Mouse (Mus musculus): ENCODE results near the gene Fbxo3. TPM values are rescaled to one million over a fixed set of nuclear protein-coding genes. Genes with fewer than 3 reads are reported as not detected.
"Not testable (repeated sequence)": the region's sequence is repeated elsewhere in the genome, so short reads cannot be mapped to it uniquely, and the experiment has no call there.

Fbxo3 gene
- polyA plus RNA-seq, 1 experiment from 2014 or later, result 46.3 TPM

DNA sequence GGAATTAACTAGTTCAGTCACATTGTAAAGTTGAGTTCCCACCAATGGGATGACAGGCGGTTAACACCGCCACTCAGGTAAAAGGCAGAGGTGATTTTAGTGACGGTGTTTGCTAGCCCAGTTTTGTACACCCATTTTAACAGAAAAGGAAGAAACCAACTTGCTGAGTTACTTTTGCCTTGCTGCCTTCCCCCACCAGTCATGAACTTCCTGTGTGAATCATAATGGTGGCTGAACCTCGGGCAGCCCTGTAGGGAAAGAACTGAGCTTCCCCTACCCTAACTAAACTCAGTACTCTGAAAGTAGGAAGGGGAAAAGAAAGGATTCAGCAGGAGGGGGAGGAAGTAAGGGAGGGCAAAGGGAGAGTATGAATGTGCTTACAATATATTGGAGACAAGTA lies 82.5 kb downstream of the Fbxo3 start:
- Histone ChIP-seq H3K9me3 (no peaks in the 10 kb centered on the region), H3K4me1 (peaks cover 12% of the 10 kb centered on the region), H3K4me3 (no peak overlapping the region), H3K27ac (peak overlapping the region; percentile 86), H3K36me3 (peaks cover 21% of the 10 kb centered on the region), H3K27me3 (ENCODE audit: insufficient read depth, poor library complexity, severe bottlenecking) (no peaks in the 10 kb centered on the region)
- no peak for DNase-seq (ENCODE audit: low spot score)
- WGBS, result 70% methylated on average over 4 of the region's 4 CpGs

DNA sequence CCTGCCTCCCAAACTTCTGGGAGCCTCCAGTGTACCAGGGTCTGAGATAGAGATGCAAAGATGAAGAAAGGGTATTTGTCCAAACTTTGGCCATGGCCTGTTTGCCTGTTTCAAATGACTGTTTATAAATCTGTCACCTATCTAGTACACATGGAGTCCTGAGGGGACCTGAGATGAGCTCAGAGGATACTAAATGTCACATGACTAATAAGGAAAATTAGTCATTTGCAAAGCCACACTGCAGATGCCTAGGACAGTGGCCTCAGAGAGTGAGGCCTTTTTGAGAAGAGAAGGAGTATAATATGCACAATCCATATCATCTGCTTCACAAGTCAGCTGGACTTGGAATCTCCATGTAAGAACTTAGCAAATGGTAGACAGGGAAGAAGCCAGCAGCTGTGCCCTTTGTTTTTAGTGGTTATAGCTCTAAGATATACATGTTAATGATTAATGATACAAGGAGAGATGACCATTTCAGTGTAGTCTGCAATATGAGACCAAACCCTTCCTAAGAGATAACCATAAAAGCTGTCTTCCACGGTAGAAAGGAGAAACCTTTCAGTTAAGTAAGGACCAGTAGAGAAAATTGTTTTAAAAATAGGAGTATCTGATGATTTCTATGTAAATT lies 83.8 kb downstream of the Fbxo3 start:
- DNase-seq (ENCODE audit: low spot score); H3K27ac ChIP-seq; H3K27me3 ChIP-seq (ENCODE audit: insufficient read depth, poor library complexity, severe bottlenecking); H3K9me3 ChIP-seq; H3K4me3 ChIP-seq: not testable (repeated sequence)
- peaks cover 12% of the 10 kb centered on the region for H3K4me1 ChIP-seq
- H3K36me3 ChIP-seq, result peaks cover 22% of the 10 kb centered on the region
- WGBS, result no CpG with 5 or more reads among the region's 1 CpGs

Other genes with a start within 250 kb of the Fbxo3 start
- 325 and 347 TPM in 2 replicates for gene Caprin1, start 230.1 kb upstream of the Fbxo3 start, polyA plus RNA-seq (2016; fragmentation: Nextera tagmentation; extraction: Ambion mirVana)
- gene Lmo2, start 69.7 kb upstream of the Fbxo3 start, polyA plus RNA-seq (2016; fragmentation: Nextera tagmentation; extraction: Ambion mirVana), result 21.7 and 35.2 TPM in 2 replicates
- gene 4931422A03Rik, start 640 bp downstream of the Fbxo3 start, polyA plus RNA-seq (2016; fragmentation: Nextera tagmentation; extraction: Ambion mirVana), result 1.5 and 1.9 TPM in 2 replicates
- gene Gm10912, start 38.1 kb downstream of the Fbxo3 start, polyA plus RNA-seq (2016; fragmentation: Nextera tagmentation; extraction: Ambion mirVana), result not detected in 2 replicates
- gene Gm10799, start 40.8 kb downstream of the Fbxo3 start, polyA plus RNA-seq (2016; fragmentation: Nextera tagmentation; extraction: Ambion mirVana), result not detected in 2 replicates
- gene Cd59b, start 42.1 kb downstream of the Fbxo3 start, polyA plus RNA-seq (2016; fragmentation: Nextera tagmentation; extraction: Ambion mirVana), result 4.3 and 8.4 TPM in 2 replicates
- 70.8 and 82.0 TPM in 2 replicates for gene Cd59a, start 68.1 kb downstream of the Fbxo3 start, polyA plus RNA-seq (2016; fragmentation: Nextera tagmentation; extraction: Ambion mirVana)
- 0.55 and 0.71 TPM in 2 replicates for gene A930018P22Rik, start 95.0 kb downstream of the Fbxo3 start, polyA plus RNA-seq (2016; fragmentation: Nextera tagmentation; extraction: Ambion mirVana)

Measured in heart, embryonic 10.5 days (tissue).